Mouse (Mus musculus) C2C12 (cell line): Measurements from ENCODE around the gene Sdf4.

ENCODE experiments used
- CEBPB ChIP-seq: IDR thresholded peaks from one replicate; pipeline ENCODE4 v1.6.1; 2011; ENCODE audit warnings: low read depth, mild to moderate bottlenecking, control low read depth, moderate library complexity
- CTCF ChIP-seq: IDR thresholded peaks from one replicate; pipeline ENCODE4 v1.5.1; 2011; ENCODE audit not compliant: control insufficient read depth, insufficient read depth, insufficient read length
- FOSL1 ChIP-seq: IDR thresholded peaks from one replicate; pipeline ENCODE4 v1.8.0; 2011; ENCODE audit warnings: mild to moderate bottlenecking, low read length; ENCODE audit not compliant: poor library complexity, insufficient read depth, severe bottlenecking
- MAX ChIP-seq: IDR thresholded peaks from one replicate; pipeline ENCODE4 v1.6.1; 2011; ENCODE audit warnings: mild to moderate bottlenecking, control low read depth
- MYOD1 ChIP-seq: IDR thresholded peaks from one replicate; pipeline ENCODE4 v1.6.1; 2011; ENCODE audit warnings: low read depth; ENCODE audit not compliant: control insufficient read depth, insufficient read length
- MYOG ChIP-seq: IDR thresholded peaks from one replicate; pipeline ENCODE4 v1.6.1; 2011; ENCODE audit not compliant: control insufficient read depth, insufficient read length; ENCODE audit errors: extremely low read depth
- USF1 ChIP-seq: IDR thresholded peaks from one replicate; pipeline ENCODE4 v1.6.1; 2011; ENCODE audit warnings: low read depth, mild to moderate bottlenecking, control low read depth, moderate library complexity

GRCm38 (mm10) chr4:156030651-156031118, 38.0 kb downstream of the Sdf4 start:
- no peak for TF ChIP-seq CTCF
- TF ChIP-seq MAX = no peak
- TF ChIP-seq MYOG = no peak
- no peak for TF ChIP-seq USF1
- TF ChIP-seq MYOD1 = no peak
- no peak for TF ChIP-seq FOSL1
- TF ChIP-seq CEBPB = no peak
